Mouse (Mus musculus): Measurements from ENCODE around the gene Vmn2r22. TPM values are rescaled to one million over a fixed set of nuclear protein-coding genes. Genes with fewer than 3 reads are reported as not detected.

Gene Vmn2r22
- polyA plus RNA-seq, 1 experiment from 2014 or later: not detected

Other genes with a start within 250 kb of the Vmn2r22 start
- not detected in 2 replicates for gene Vmn2r20, start 232.6 kb downstream of the Vmn2r22 start, polyA plus RNA-seq (2015; fragmentation: Nextera tagmentation; extraction: Ambion mirVana)
- gene Vmn2r21, start 117.3 kb downstream of the Vmn2r22 start, polyA plus RNA-seq (2015; fragmentation: Nextera tagmentation; extraction: Ambion mirVana): not detected in 2 replicates
- gene Vmn2r23, start 51.9 kb upstream of the Vmn2r22 start, polyA plus RNA-seq (2015; fragmentation: Nextera tagmentation; extraction: Ambion mirVana): not detected in 2 replicates
- not detected in 2 replicates for gene Vmn2r24, start 128.2 kb upstream of the Vmn2r22 start, polyA plus RNA-seq (2015; fragmentation: Nextera tagmentation; extraction: Ambion mirVana)
- not detected in 2 replicates for gene Vmn2r25, start 202.7 kb upstream of the Vmn2r22 start, polyA plus RNA-seq (2015; fragmentation: Nextera tagmentation; extraction: Ambion mirVana)